Mouse (Mus musculus) myocyte (in vitro differentiated cells): Measurements from ENCODE around the gene Pml. TPM values are rescaled to one million over a fixed set of nuclear protein-coding genes. Genes with fewer than 3 reads are reported as not detected.
A peak's percentile ranks its signal among the peaks of the same experiment; 100 is the strongest.

Source experiments
- H3K27me3 ChIP-seq: one replicate; pipeline ENCODE4 v1.6.1; 2011; ENCODE audit not compliant: control insufficient read depth, insufficient read depth, insufficient read length
- H3K36me3 ChIP-seq: one replicate; pipeline ENCODE4 v1.6.1; 2011; ENCODE audit not compliant: control insufficient read depth, insufficient read depth
- H3K4me2 ChIP-seq: one replicate; pipeline ENCODE4 v1.6.1; 2011; ENCODE audit warnings: low read depth, control low read depth
- H3K4me3 ChIP-seq: one replicate; pipeline ENCODE4 v1.5.1; 2011; ENCODE audit warnings: mild to moderate bottlenecking, control low read depth, moderate library complexity
- H3K79me2 ChIP-seq: one replicate; pipeline ENCODE4 v1.6.1; 2011; ENCODE audit not compliant: control insufficient read depth, insufficient read depth
- H3ac ChIP-seq: one replicate; pipeline ENCODE4 v1.6.1; 2011; ENCODE audit not compliant: control insufficient read depth, insufficient read length
- CEBPB ChIP-seq: IDR thresholded peaks from 2 replicates; pipeline ENCODE4 v1.6.1; 2011; ENCODE audit warnings: mild to moderate bottlenecking, moderate library complexity; ENCODE audit not compliant: poor library complexity, insufficient read depth, severe bottlenecking
- E2F4 ChIP-seq: IDR thresholded peaks from one replicate; pipeline ENCODE4 v1.6.1; 2011; ENCODE audit warnings: mild to moderate bottlenecking, control low read depth, moderate library complexity; ENCODE audit not compliant: insufficient read depth
- MAX ChIP-seq: IDR thresholded peaks from one replicate; pipeline ENCODE4 v1.6.1; 2011; ENCODE audit warnings: low read depth, mild to moderate bottlenecking, control low read depth
- MYOD1 ChIP-seq, 3 experiments: IDR thresholded peaks; one replicate each; pipeline ENCODE4 v1.6.1; 2011; ENCODE audit warnings: control low read depth in 2 of 3, low read depth in 2 of 3, mild to moderate bottlenecking in 2 of 3, moderate library complexity in 1 of 3; ENCODE audit not compliant: insufficient read length in 2 of 3, control insufficient read depth in 1 of 3
- MYOG ChIP-seq, 3 experiments: IDR thresholded peaks; one replicate each; pipeline ENCODE4 v1.6.1; 2011; ENCODE audit warnings: control low read depth in 2 of 3, low read depth in 2 of 3, mild to moderate bottlenecking in 2 of 3; ENCODE audit not compliant: insufficient read length in 2 of 3, control insufficient read depth in 1 of 3, insufficient read depth in 1 of 3
- POLR2A ChIP-seq: IDR thresholded peaks from one replicate; pipeline ENCODE4 v1.6.1; 2011; ENCODE audit warnings: low read depth, mild to moderate bottlenecking, control low read depth, moderate library complexity; ENCODE audit not compliant: insufficient read length
- POLR2AphosphoS2 ChIP-seq: IDR thresholded peaks from one replicate; pipeline ENCODE4 v1.6.1; 2011; ENCODE audit warnings: low read depth, control low read depth; ENCODE audit not compliant: insufficient read length
- REST ChIP-seq: IDR thresholded peaks from one replicate; pipeline ENCODE4 v1.6.1; 2011; ENCODE audit warnings: mild to moderate bottlenecking, control low read depth, moderate library complexity; ENCODE audit not compliant: insufficient read depth, insufficient read length
- SRF ChIP-seq: IDR thresholded peaks from one replicate; pipeline ENCODE4 v1.6.1; 2011; ENCODE audit warnings: low read depth; ENCODE audit not compliant: control insufficient read depth, insufficient read length
- TCF12 ChIP-seq: IDR thresholded peaks from one replicate; pipeline ENCODE4 v1.6.1; 2011; ENCODE audit warnings: mild to moderate bottlenecking, control low read depth; ENCODE audit not compliant: poor library complexity, insufficient read depth, severe bottlenecking
- TCF3 ChIP-seq: IDR thresholded peaks from one replicate; pipeline ENCODE4 v1.6.1; 2011; ENCODE audit warnings: low read depth, control low read depth; ENCODE audit not compliant: insufficient read length
- USF1 ChIP-seq: IDR thresholded peaks from one replicate; pipeline ENCODE4 v1.6.1; 2011; ENCODE audit warnings: low read depth, mild to moderate bottlenecking, control low read depth, moderate library complexity
- polyA plus RNA-seq: library from polyadenylated mRNA; unstranded; fragments of >200 nt; fragmentation: generic; extraction: Trizol; gene quantifications from one replicate; pipeline ENCODE4 v1.2.1, GENCODE M21; 2012; ENCODE audit warnings: missing spikeins

The Pml gene
- polyA plus RNA-seq, 1 experiment: 15.5 TPM

- Histone ChIP-seq H3K27me3 (no peaks in the 10 kb centered on the region), H3K36me3 (no peaks in the 10 kb centered on the region), H3K4me3 (no peak overlapping the region), H3K4me2 (peak overlapping the region; percentile 53), H3K79me2 (no peaks in the 10 kb centered on the region), H3ac (no peak overlapping the region)
- no peak for TF ChIP-seq USF1
- no peak for TF ChIP-seq MAX
- TF ChIP-seq E2F4: no peak
- TF ChIP-seq TCF3: no peak
- TF ChIP-seq MYOD1 (IDR thresholded peaks at IDR 0.05; ENCODE audit: control insufficient read depth in 1 of 3, insufficient read length in 2 of 3, low read depth in 2 of 3): no peak
- TF ChIP-seq POLR2AphosphoS2: no peak
- no peak for TF ChIP-seq MYOG (IDR thresholded peaks at IDR 0.05; ENCODE audit: control insufficient read depth in 1 of 3, insufficient read depth in 1 of 3, insufficient read length in 2 of 3, low read depth in 2 of 3)
- TF ChIP-seq CEBPB: no peak
Measured at GRCm38 (mm10) chr9:58280259-58281109, 30.9 kb upstream of the Pml start.

GRCm38 (mm10) chr9:58279780-58280179 is 30.2 kb upstream of the Pml start:
- H3K36me3 ChIP-seq: no peaks in the 10 kb centered on the region
- no peaks in the 10 kb centered on the region for H3K79me2 ChIP-seq
- TF ChIP-seq POLR2A: no peak
- TF ChIP-seq POLR2AphosphoS2: no peak
- no peak for TF ChIP-seq REST
- TF ChIP-seq USF1: no peak
- no peak for TF ChIP-seq MYOG (IDR thresholded peaks at IDR 0.05; ENCODE audit: control insufficient read depth in 1 of 3, insufficient read depth in 1 of 3, insufficient read length in 2 of 3, low read depth in 2 of 3)
- TF ChIP-seq TCF3: no peak
- no peak for TF ChIP-seq E2F4
- TF ChIP-seq CEBPB: no peak
- no peak for TF ChIP-seq TCF12
- H3ac ChIP-seq: no peak overlapping the region
- H3K27me3 ChIP-seq: no peaks in the 10 kb centered on the region
- H3K4me2 ChIP-seq: no peak overlapping the region
- H3K4me3 ChIP-seq: no peak overlapping the region

DNA sequence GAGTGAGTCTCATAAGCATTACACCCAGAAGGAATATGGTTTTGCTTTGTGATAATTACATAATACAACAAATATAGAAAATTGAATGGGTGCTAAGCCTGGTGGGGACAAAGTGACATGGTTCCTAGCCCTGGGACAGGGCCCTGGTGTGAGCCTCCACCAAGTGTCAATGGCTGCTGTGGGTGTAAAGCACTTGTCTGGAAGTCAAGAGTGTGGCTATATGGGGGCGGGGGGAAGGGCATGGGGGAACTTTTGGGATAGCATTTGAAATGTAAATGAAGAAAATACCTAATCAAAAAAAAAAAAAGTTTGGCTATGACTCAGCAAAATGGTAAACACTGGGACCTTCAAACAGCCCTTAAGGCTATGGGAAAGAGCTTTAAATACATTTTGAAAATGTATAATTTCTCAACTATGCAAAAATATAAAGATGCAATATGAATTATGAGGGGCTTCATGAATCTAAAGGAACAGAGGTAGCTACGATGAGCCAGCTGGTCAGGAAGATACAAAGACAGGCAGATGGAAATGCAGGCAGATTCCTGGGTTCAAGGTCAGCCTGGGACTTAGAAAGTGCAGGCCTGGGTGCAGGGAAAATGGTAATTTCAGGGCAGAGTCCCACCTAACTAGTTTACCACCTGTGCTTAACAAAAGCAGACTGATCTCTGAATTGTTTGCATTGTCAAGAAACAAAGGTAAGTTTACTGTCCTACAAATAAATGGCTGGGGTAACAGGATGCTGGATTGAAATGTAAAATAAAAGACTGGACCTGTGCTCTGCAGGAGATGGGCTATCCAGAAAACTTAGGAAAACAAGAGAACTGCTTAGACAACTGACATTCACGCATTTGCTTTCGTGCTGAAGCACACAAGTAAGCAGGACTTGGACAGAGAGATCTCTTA is 29.5 kb upstream of the Pml start:
- Histone ChIP-seq H3K27me3 (no peaks in the 10 kb centered on the region), H3K36me3 (no peaks in the 10 kb centered on the region), H3K4me3 (no peak overlapping the region), H3ac (no peak overlapping the region), H3K79me2 (no peaks in the 10 kb centered on the region), H3K4me2 (no peak overlapping the region)
- no peak for TF ChIP-seq POLR2A
- TF ChIP-seq TCF3: no peak
- TF ChIP-seq MYOG (IDR thresholded peaks at IDR 0.05; ENCODE audit: control insufficient read depth in 1 of 3, insufficient read depth in 1 of 3, insufficient read length in 2 of 3, low read depth in 2 of 3): no peak
- no peak for TF ChIP-seq E2F4
- no peak for TF ChIP-seq TCF12
- TF ChIP-seq MAX: no peak
- TF ChIP-seq MYOD1 (IDR thresholded peaks at IDR 0.05; ENCODE audit: control insufficient read depth in 1 of 3, insufficient read length in 2 of 3, low read depth in 2 of 3): no peak
- TF ChIP-seq REST: no peak
- TF ChIP-seq SRF: no peak
- TF ChIP-seq CEBPB: no peak
- TF ChIP-seq POLR2AphosphoS2: no peak
- TF ChIP-seq USF1: no peak

- H3K36me3 ChIP-seq: no peaks in the 10 kb centered on the region
- H3K79me2 ChIP-seq: no peaks in the 10 kb centered on the region
- no peak overlapping the region for H3K4me3 ChIP-seq
- no peak overlapping the region for H3K4me2 ChIP-seq
- H3K27me3 ChIP-seq: no peaks in the 10 kb centered on the region
- no peak overlapping the region for H3ac ChIP-seq
- TF ChIP-seq SRF (no peak), MYOG (IDR thresholded peaks at IDR 0.05; ENCODE audit: control insufficient read depth in 1 of 3, insufficient read depth in 1 of 3, insufficient read length in 2 of 3, low read depth in 2 of 3) (no peak), MYOD1 (IDR thresholded peaks at IDR 0.05; ENCODE audit: control insufficient read depth in 1 of 3, insufficient read length in 2 of 3, low read depth in 2 of 3) (no peak), CEBPB (no peak), USF1 (no peak), POLR2AphosphoS2 (no peak), MAX (no peak), TCF3 (no peak), E2F4 (no peak), REST (no peak), TCF12 (no peak), POLR2A (no peak)
Measured at GRCm38 (mm10) chr9:58278313-58278712, 28.7 kb upstream of the Pml start.

DNA sequence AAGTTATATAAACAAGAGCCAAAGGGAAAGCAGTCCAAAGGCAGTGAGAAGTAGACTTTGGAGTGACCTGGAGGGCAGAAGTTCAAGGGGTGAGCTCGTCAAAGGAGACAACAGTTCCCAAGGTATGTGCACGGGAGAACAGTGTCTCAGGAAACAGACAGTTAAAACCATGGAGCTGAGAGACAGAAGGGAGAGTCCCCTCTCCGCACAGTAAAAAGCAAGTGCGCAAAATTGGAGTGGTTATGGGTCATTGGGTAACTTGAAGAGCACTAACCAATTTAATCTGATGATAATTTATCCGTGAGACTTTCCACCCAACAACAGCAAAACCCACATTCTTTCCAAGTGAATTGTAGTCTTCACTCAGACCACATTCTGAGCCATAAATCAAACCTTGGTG is 26.8 kb upstream of the Pml start:
- H3K4me2 ChIP-seq: peak overlapping the region; percentile 91
- H3K79me2 ChIP-seq: no peaks in the 10 kb centered on the region
- no peaks in the 10 kb centered on the region for H3K27me3 ChIP-seq
- H3ac ChIP-seq: no peak overlapping the region
- H3K36me3 ChIP-seq: no peaks in the 10 kb centered on the region
- TF ChIP-seq REST (no peak), E2F4 (no peak), POLR2A (no peak), CEBPB (no peak), POLR2AphosphoS2 (no peak)
- H3K4me3 ChIP-seq: no peak overlapping the region
